Mouse (Mus musculus) ES-Bruce4 (cell line): ENCODE measurements around the gene Med16. TPM values are rescaled to one million over a fixed set of nuclear protein-coding genes. Genes with fewer than 3 reads are reported as not detected.

Source experiments
- H3K27ac ChIP-seq: 2 replicates; pipeline ENCODE4 v1.5.1; 2012; ENCODE audit warnings: low read length, inconsistent platforms; ENCODE audit not compliant: insufficient read depth
- H3K27me3 ChIP-seq: 2 replicates; pipeline ENCODE4 v1.6.1; 2012; ENCODE audit warnings: mild to moderate bottlenecking, low read length, inconsistent platforms; ENCODE audit not compliant: control insufficient read depth, poor library complexity, insufficient read depth, severe bottlenecking
- H3K36me3 ChIP-seq: 2 replicates; pipeline ENCODE4 v1.6.1; 2012; ENCODE audit warnings: inconsistent platforms, mild to moderate bottlenecking, low read length, moderate library complexity; ENCODE audit not compliant: control insufficient read depth, poor library complexity, insufficient read depth, severe bottlenecking
- H3K4me1 ChIP-seq: one replicate; pipeline ENCODE4 v1.8.1; 2011; ENCODE audit warnings: low read length; ENCODE audit not compliant: control insufficient read depth, insufficient read depth
- H3K4me3 ChIP-seq: 2 replicates; pipeline ENCODE4 v1.5.1; 2011; ENCODE audit warnings: low read depth, mild to moderate bottlenecking, low read length
- H3K9ac ChIP-seq: 2 replicates; pipeline ENCODE4 v1.6.1; 2012; ENCODE audit warnings: low read depth, mild to moderate bottlenecking, inconsistent platforms; ENCODE audit not compliant: poor library complexity, severe bottlenecking
- H3K9me3 ChIP-seq: replicated peaks from 2 replicates; pipeline ENCODE4 v1.6.1; 2012; ENCODE audit warnings: mild to moderate bottlenecking, low read length, inconsistent platforms; ENCODE audit not compliant: control insufficient read depth, poor library complexity, insufficient read depth, severe bottlenecking
- CTCF ChIP-seq: IDR thresholded peaks from one replicate; pipeline ENCODE4 v1.8.1; 2011; ENCODE audit warnings: low read depth, low read length
- EP300 ChIP-seq: IDR thresholded peaks from 2 replicates; pipeline ENCODE4 v1.6.1; 2011; ENCODE audit warnings: low read depth, low read length; ENCODE audit not compliant: insufficient read depth
- POLR2A ChIP-seq: IDR thresholded peaks from one replicate; pipeline ENCODE4 v1.8.1; 2011; ENCODE audit warnings: low read length; ENCODE audit not compliant: insufficient read depth
- polyA plus RNA-seq: library from polyadenylated mRNA; stranded (reverse); fragments of >200 nt; gene quantifications from 2 replicates; pipeline ENCODE4 v1.2.4, GENCODE M21; 2011; ENCODE audit warnings: low read depth; ENCODE audit not compliant: missing spikeins, insufficient read depth, insufficient read length

Gene Med16
- polyA plus RNA-seq, 1 experiment = 17.5 TPM

DNA sequence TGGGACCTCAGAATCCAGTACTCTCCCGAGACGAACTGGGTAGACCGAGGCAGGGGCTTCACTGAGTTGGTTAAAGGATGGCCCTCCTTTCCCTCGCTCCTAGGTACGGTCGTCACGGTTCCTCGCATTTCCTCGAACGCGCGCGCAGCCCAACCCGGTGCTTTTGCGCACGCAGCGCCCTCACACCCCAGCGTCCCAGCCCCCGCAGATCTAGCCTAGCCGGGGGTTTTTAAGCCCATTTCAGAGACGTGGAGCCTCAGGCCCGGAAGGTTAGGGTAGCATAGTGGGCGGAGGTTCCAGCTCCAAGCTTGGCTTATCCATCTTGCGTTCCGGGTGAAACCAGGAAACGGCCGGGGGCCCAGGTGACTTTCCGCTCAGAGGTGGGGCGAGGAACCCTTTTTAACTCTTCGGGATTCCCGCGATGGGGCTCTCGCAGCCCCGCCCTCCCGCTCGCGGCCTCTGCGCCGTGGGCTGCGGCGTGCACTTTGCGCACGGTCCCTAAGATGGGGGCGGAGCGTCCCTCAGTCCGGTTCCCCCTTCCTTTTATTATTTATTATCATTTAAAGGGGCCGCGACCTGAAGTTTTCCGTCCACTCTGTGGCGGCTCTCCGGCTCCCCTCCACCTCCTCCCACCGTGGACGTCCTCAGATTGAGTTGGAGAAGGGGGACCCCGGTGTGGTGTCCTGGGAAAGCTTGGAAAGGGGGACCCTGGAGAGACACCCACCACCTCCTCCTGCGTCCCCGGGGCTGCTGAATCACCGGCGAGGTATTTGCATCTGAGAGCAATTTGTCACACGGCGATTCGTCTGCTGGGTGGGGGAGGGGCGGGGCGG, 18.0 kb upstream of the Med16 start, which contains the start of gene Arid3a:
TSS of gene Arid3a (plus strand) at position 553 of the 833 bp plus-strand sequence.
- no peaks in the 10 kb centered on the region for H3K9me3 ChIP-seq
- TF ChIP-seq POLR2A = no peak
- TF ChIP-seq EP300 = peak; percentile 53; the same call in 1 of the 2 replicates
- no peak within 1 kb of the TSS for H3K27ac ChIP-seq
- H3K27me3 ChIP-seq = no peaks in the 10 kb centered on the region
- no peaks in the 10 kb centered on the region for H3K36me3 ChIP-seq
- H3K9ac ChIP-seq = peak within 1 kb of the TSS; percentile 88
- H3K4me3 ChIP-seq = peak within 1 kb of the TSS; percentile 86
- H3K4me1 ChIP-seq = no peaks in the 10 kb centered on the region

DNA sequence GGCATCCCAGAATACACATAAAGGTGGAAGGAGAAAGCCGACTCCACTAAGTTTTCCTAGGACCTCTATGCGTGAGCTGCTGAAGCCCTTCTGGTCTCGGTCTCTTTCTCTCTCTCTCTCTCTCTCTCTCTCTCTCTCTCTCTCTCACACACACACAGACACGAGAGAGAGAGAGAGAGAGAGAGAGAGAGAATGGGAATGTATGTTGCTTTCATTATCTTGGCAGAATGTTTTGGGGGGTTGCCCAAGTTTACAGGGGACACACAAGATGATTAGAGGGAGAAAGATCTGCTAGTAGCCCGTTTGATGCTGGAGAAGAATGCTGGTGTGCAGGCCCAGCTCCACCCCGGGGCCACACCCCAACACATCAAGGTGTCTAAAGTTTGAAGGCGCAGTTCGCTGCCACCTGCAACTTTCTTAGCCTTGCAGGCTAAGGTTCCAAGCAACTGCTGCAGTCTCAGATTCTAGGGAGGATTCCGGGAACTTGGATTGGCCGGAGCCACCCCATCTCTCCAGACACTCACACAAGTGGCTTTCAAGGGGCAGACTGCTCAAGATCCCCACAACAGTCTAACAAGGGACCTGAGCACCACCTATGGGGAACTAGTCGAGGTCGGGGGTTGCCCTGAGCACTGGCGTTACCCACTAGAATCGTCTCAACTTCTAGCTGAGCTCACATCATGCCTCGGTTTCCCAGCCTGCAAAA, 17.2 kb upstream of the Med16 start:
- H3K4me3 ChIP-seq = peak overlapping the region; percentile 86
- no peaks in the 10 kb centered on the region for H3K4me1 ChIP-seq
- peak overlapping the region; percentile 88 for H3K9ac ChIP-seq
- no peak overlapping the region for H3K27ac ChIP-seq
- no peaks in the 10 kb centered on the region for H3K27me3 ChIP-seq
- no peaks in the 10 kb centered on the region for H3K9me3 ChIP-seq
- no peak for TF ChIP-seq CTCF
- no peak for TF ChIP-seq EP300
- TF ChIP-seq POLR2A = no peak
- no peaks in the 10 kb centered on the region for H3K36me3 ChIP-seq

DNA sequence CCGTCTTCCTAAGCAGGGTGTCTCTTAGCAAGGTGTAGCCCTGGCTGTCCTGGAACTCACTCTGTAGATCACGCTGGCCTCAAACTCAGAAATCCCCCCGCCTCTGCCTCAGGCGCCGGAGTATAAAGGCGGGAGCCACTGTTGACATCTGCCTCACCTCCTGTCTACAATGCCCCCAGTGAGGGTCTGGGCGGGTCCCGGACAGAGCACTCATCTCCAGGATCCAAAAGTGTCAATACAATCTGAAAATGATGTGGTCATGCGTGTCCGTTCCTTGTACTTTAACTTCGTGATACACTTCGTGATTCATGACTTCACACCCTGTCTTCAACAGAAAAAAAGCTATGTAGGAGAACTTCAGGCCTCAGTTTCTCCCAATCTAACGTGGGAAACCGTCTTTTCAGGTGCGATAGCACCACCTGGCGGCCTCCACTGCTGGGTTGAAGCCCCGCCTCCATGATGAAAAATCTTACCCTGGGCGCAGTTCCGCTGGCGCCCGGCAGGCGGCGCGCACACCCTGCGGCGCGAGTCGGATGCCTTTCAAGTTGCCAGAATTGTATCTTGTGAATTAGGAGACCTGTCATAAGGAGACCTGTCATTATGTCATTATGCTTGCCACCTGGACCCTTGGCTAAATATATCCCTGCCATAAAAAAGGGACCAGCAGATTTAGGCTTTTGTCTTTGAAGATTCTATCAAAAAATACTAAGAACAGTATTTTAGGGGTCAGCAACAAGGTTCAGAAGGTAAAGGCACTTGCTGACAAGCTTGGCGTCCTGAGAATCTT, 16.5 kb upstream of the Med16 start:
- H3K36me3 ChIP-seq = no peaks in the 10 kb centered on the region
- H3K9me3 ChIP-seq = no peaks in the 10 kb centered on the region
- H3K9ac ChIP-seq = no peak overlapping the region
- H3K27me3 ChIP-seq = no peaks in the 10 kb centered on the region
- H3K4me3 ChIP-seq = no peak overlapping the region
- H3K27ac ChIP-seq = no peak overlapping the region
- peaks cover 4% of the 10 kb centered on the region for H3K4me1 ChIP-seq
- peak; percentile 99 for TF ChIP-seq CTCF
- TF ChIP-seq POLR2A = no peak
- peak; percentile 56; the same call in 1 of the 2 replicates for TF ChIP-seq EP300

DNA sequence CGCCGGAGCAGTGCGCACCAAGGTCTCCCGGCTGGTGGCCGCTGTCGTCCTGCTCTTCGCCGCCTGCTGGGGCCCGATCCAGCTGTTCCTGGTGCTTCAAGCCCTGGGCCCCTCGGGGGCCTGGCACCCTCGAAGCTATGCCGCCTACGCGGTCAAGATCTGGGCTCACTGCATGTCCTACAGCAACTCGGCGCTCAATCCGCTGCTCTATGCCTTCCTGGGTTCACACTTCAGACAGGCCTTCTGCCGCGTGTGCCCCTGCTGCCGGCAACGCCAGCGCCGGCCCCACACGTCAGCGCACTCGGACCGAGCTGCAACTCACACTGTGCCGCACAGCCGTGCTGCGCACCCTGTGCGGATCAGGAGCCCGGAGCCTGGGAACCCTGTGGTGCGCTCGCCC, 12.8 kb upstream of the Med16 start:
- Histone ChIP-seq H3K27me3 (no peaks in the 10 kb centered on the region), H3K36me3 (no peaks in the 10 kb centered on the region), H3K9me3 (no peaks in the 10 kb centered on the region), H3K4me3 (peak overlapping the region; percentile 49), H3K27ac (no peak overlapping the region), H3K9ac (peak overlapping the region; percentile 37), H3K4me1 (peaks cover 7% of the 10 kb centered on the region)
- TF ChIP-seq CTCF = no peak
- no peak for TF ChIP-seq POLR2A
- TF ChIP-seq EP300 = no peak

DNA sequence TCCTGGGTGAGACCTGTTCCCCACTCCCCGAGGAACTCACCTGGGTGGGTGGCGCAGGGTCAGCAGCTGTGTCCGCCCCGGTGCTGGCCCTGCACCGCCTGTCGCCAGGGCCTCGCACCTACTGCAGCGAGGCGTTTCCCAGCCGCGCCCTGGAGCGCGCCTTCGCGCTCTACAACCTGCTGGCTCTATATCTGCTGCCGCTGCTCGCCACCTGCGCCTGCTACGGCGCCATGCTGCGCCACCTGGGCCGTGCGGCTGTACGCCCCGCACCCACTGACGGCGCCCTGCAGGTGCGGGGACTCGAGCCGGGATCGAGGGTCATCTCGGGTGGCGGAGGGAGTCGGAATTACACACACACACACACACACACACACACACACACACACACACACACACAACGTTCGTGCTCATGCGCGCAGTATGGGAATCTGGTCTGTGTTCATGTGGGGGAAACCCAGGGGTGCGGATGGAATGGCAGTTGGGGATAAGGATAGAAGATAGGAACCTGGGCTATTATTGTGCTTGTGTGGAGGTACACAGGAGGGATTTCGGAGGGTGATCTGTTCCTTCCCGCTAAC, 12.3 kb upstream of the Med16 start, which contains the start of gene R3hdm4:
TSS of gene R3hdm4 (minus strand) at position 251 of the 578 bp plus-strand sequence.
- Histone ChIP-seq H3K9ac (peak within 1 kb of the TSS; percentile 37), H3K36me3 (no peaks in the 10 kb centered on the region), H3K27ac (no peak within 1 kb of the TSS), H3K27me3 (no peaks in the 10 kb centered on the region), H3K9me3 (no peaks in the 10 kb centered on the region), H3K4me3 (peak within 1 kb of the TSS; percentile 49), H3K4me1 (peaks cover 7% of the 10 kb centered on the region)
- TF ChIP-seq EP300 (no peak), POLR2A (no peak)
